Mouse (Mus musculus): ENCODE measurements around the gene Kat2a.

DNA sequence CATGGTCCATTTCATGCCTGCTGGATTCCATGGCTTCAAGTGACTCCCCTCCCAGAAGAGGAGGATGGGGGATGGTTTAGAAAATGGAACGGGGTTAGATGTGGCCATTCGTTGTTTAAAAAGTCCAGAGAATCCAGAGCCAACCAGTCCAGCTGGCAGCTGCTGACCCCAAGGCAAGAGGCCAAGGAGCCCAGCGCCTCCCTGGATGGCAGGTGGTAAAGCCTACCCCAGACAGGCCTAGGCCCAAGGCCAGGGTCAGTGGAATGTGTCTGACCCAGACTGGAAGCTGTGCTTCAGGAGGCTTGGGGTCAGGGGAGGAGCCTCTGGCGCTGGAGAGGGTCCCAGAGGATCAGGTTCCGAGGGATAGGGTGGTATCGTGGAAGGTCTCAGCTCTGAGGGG, 29.1 kb upstream of the Kat2a start:
- no peak for TF ChIP-seq POLR2A (IDR thresholded peaks at IDR 0.05; ENCODE audit: insufficient read depth, low read depth, low read length)
- no peak for TF ChIP-seq CTCF (IDR thresholded peaks at IDR 0.05; ENCODE audit: insufficient read depth, low read depth, low read length)

Measured in olfactory bulb, adult 2 months (tissue).